Mouse (Mus musculus): ENCODE measurements around the gene Lep. TPM values are rescaled to one million over a fixed set of nuclear protein-coding genes. Genes with fewer than 3 reads are reported as not detected.

Gene Lep
- polyA plus RNA-seq, 1 experiment = not detected

DNA sequence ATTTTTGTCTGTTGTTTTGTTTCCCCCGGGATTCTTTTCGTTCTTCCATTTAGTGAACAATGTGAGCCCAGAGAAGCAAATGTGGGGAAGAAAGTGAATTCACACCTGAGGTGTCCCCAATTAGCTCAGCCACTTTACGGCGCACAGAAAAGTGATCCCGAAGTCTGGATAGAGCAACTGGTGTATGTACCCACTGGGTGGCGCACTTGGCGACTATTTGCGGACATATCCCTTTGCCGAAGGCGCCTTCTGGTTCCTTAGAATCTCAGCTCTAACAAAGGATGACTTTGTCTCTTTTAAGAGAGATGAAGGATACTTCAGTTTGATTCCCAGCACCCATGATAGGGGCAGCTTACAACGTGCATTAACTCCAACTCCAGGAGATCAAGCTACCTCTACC lies 32.9 kb downstream of the Lep start:
- no peak for TF ChIP-seq CTCF (IDR thresholded peaks at IDR 0.05; ENCODE audit: insufficient read depth, low read depth, low read length)
- no peak for TF ChIP-seq POLR2A (IDR thresholded peaks at IDR 0.05; ENCODE audit: insufficient read depth, low read depth, low read length)
- Histone ChIP-seq H3K27ac (ENCODE audit: insufficient read depth, low read depth, low read length) (no peak overlapping the region), H3K4me3 (ENCODE audit: insufficient read depth, low read depth, low read length) (no peak overlapping the region), H3K4me1 (ENCODE audit: control insufficient read depth, insufficient read depth, low read length) (no peaks in the 10 kb centered on the region)
- WGBS = 62% methylated on average over 11 of the region's 11 CpGs

DNA sequence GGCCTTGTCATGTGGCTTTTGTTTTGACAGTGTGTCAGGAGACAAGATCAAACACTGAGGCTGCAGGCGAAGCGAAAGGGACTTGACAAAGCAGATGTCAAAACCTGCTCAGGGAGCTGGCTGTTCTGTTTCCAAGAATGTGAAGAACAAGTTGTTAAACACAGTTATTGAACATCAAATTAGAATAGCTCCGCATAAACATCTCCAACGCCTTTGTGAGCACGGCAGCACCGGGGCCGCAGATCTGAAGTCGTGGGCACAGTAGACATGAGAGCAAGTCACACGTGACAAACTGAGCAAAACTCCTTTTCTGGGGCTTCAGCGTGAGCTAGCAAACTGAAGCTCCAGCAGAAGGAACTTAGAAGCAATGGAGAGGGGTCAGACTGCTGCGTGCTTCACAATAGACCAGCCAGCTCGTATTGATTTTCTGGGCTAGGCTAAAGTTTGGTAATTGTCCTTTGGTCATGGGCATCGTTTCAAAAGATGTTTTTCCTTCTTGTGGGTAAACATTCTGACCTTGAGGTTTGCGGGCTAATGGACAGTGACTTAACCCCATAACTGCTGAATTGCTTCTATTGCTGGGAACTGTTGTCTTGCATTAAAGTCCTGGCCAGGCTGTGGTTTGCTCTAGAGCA lies 39.6 kb downstream of the Lep start:
- Histone ChIP-seq H3K4me1 (ENCODE audit: control insufficient read depth, insufficient read depth, low read length) (peaks cover 5% of the 10 kb centered on the region), H3K27ac (ENCODE audit: insufficient read depth, low read depth, low read length) (no peak overlapping the region), H3K4me3 (ENCODE audit: insufficient read depth, low read depth, low read length) (no peak overlapping the region)
- 42% methylated on average over 14 of the region's 14 CpGs for WGBS
- no peak for TF ChIP-seq POLR2A (IDR thresholded peaks at IDR 0.05; ENCODE audit: insufficient read depth, low read depth, low read length)

DNA sequence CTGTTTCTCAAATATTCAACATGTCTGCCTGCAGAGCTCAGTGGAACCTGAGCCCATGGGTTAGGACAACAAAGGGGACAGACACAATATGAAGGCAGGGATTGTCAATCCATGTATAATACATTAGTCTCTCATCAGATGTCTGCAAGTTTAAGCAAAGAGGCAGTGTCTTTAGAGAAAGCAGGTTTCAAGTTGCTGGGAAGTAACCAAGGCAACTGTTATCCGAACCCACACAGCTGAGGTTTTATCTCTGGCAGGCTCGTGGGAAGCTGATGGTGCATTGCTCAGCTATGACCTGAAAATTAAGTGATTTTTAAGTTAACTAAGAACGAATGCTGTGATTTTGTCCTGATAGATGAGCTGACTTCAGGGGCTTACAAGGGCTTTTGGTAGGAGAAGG lies 40.4 kb downstream of the Lep start:
- no peak for TF ChIP-seq CTCF (IDR thresholded peaks at IDR 0.05; ENCODE audit: insufficient read depth, low read depth, low read length)
- TF ChIP-seq POLR2A (IDR thresholded peaks at IDR 0.05; ENCODE audit: insufficient read depth, low read depth, low read length) = no peak
- Histone ChIP-seq H3K4me1 (ENCODE audit: control insufficient read depth, insufficient read depth, low read length) (peaks cover 5% of the 10 kb centered on the region), H3K27ac (ENCODE audit: insufficient read depth, low read depth, low read length) (peak overlapping the region; percentile 15; the same call in 1 of the 2 replicates), H3K4me3 (ENCODE audit: insufficient read depth, low read depth, low read length) (no peak overlapping the region)
- WGBS = 29% methylated on average over 3 of the region's 3 CpGs

DNA sequence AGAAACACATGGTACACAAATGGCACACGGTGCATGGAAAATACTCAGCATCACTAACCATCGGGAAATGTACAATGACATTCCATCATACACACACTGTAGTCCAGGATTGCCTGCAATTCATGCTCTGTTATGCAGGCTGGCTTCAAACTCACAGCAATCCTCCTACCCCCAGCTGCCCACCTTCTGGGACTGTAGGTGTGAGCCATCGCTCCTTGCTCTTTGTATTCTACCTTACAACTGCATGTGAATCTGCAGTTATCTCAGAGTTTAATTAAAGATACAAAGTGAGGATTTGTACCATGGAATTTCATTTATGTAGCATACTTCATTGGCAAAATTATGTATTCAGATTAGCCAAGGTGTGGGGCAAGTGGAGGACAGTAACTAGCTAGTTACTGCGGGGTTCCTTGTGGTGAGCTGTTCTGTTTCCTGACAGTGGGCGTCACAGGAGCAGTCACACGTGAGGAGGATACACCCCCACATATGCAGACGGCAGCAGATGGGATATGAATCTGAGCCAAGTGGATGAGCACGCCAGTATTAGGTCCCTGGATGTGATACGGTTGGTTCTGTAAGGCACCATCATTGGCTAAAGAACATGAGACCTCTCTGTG lies 41.3 kb downstream of the Lep start:
- H3K4me3 ChIP-seq (ENCODE audit: insufficient read depth, low read depth, low read length) = no peak overlapping the region
- H3K27ac ChIP-seq (ENCODE audit: insufficient read depth, low read depth, low read length) = no peak overlapping the region
- WGBS = 54% methylated on average over 9 of the region's 9 CpGs
- peaks cover 7% of the 10 kb centered on the region for H3K4me1 ChIP-seq (ENCODE audit: control insufficient read depth, insufficient read depth, low read length)
- TF ChIP-seq CTCF (IDR thresholded peaks at IDR 0.05; ENCODE audit: insufficient read depth, low read depth, low read length) (no peak), POLR2A (IDR thresholded peaks at IDR 0.05; ENCODE audit: insufficient read depth, low read depth, low read length) (no peak)

DNA sequence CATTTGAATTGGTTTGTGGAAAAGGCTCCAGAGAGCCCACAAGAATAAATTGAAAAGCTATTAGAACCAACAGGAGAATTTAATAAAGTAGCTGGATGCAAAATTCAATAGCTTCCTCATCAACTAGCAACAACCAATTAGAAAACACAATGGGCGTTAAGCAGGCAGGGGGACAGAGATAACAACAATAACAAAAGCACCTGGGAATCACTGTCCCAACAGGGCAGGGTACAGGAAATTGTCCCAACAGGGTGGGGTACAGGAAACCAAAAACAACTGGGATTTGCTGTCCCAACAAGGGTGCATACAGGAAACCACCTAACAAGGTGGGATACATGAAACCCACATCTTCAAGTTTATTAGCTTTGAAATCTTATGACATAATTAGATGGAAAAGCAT lies 48.4 kb downstream of the Lep start:
- TF ChIP-seq POLR2A (IDR thresholded peaks at IDR 0.05; ENCODE audit: insufficient read depth, low read depth, low read length) (no peak), CTCF (IDR thresholded peaks at IDR 0.05; ENCODE audit: insufficient read depth, low read depth, low read length) (no peak)
- Histone ChIP-seq H3K4me1 (ENCODE audit: control insufficient read depth, insufficient read depth, low read length) (peaks cover 2% of the 10 kb centered on the region; the same call in 1 of the 2 replicates), H3K4me3 (ENCODE audit: insufficient read depth, low read depth, low read length) (no peak overlapping the region), H3K27ac (ENCODE audit: insufficient read depth, low read depth, low read length) (no peak overlapping the region)
- 90% methylated on average over 1 of the region's 1 CpGs for WGBS

DNA sequence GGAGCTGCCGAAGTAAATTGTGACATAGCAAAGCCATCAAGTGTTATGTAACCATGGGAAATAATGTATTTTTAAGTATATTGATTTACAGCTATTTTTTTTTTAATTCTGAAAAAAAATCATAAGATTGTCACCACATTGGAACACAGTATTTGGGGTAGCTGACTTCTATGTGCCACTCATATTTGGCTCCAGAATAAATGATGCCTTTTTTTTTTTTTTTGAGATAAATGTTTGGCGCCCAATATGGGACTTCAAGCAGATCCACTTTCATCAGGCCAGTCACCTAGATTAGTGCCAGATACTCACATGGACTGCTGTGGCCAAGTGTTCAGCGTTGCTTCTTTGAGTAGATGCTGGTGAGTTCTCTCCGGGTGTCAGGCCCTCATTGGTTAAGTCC lies 51.5 kb downstream of the Lep start:
- no peaks in the 10 kb centered on the region for H3K4me1 ChIP-seq (ENCODE audit: control insufficient read depth, insufficient read depth, low read length)
- no peak for TF ChIP-seq POLR2A (IDR thresholded peaks at IDR 0.05; ENCODE audit: insufficient read depth, low read depth, low read length)
- TF ChIP-seq CTCF (IDR thresholded peaks at IDR 0.05; ENCODE audit: insufficient read depth, low read depth, low read length) = no peak
- H3K27ac ChIP-seq (ENCODE audit: insufficient read depth, low read depth, low read length) = no peak overlapping the region
- WGBS = 92% methylated on average over 4 of the region's 4 CpGs
- no peak overlapping the region for H3K4me3 ChIP-seq (ENCODE audit: insufficient read depth, low read depth, low read length)

DNA sequence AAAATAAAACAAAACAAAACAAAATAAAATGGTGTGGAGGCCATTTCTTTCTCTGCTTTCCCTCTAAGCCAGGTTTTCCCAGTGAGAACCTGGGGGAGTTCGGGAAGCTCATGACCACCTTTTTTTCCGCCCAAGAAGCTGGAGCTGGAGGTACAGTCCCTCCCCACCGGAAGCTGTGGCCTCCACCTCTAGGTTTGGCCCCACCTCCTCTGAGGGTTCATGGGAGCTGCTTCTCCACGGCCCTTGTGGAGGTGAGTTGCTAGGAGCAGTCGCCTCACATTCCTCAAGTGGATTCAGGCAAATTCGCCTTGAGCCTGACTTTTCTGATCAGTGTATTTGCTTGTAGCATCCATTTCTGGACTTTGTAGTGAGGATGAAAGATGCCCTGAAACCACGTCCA lies 55.7 kb downstream of the Lep start:
- WGBS = 82% methylated on average over 7 of the region's 7 CpGs
- Histone ChIP-seq H3K4me1 (ENCODE audit: control insufficient read depth, insufficient read depth, low read length) (peaks cover 2% of the 10 kb centered on the region; the same call in 1 of the 2 replicates), H3K4me3 (ENCODE audit: insufficient read depth, low read depth, low read length) (no peak overlapping the region), H3K27ac (ENCODE audit: insufficient read depth, low read depth, low read length) (no peak overlapping the region)
- no peak for TF ChIP-seq CTCF (IDR thresholded peaks at IDR 0.05; ENCODE audit: insufficient read depth, low read depth, low read length)
- no peak for TF ChIP-seq POLR2A (IDR thresholded peaks at IDR 0.05; ENCODE audit: insufficient read depth, low read depth, low read length)

DNA sequence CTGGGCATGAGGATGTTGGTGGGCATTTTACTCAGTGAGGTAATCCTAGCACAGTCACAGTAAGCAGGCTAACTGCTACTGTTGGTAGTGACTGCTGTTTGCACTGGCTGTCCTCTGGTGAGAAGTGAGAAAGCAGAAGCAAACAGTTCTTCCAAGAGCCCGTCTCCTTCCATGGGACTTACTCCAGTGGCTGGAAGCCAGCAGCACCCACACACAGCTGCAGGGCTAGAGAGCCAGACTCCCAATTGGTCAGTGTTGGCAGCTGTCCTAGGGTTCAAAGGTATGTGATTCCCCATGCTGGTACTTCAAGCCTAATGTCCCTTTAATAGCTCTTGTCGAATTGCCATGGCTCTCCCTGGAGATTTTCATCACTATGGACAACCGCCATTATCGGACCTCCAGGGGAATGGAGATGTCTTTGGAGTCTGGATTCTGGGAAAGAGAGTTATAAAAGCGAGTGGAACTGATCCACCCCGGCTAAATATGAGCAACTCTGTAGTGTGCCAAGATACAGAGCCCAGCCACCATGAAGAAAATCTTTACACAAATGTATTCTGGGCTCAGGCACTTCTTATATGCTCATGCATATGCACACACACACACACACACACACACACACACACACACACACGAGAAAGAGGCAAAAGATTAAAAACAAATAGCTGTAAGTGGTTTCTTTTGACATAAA lies 57.5 kb downstream of the Lep start:
- WGBS = 34% methylated on average over 7 of the region's 7 CpGs
- Histone ChIP-seq H3K27ac (ENCODE audit: insufficient read depth, low read depth, low read length) (no peak overlapping the region), H3K4me1 (ENCODE audit: control insufficient read depth, insufficient read depth, low read length) (peaks cover 2% of the 10 kb centered on the region; the same call in 1 of the 2 replicates), H3K4me3 (ENCODE audit: insufficient read depth, low read depth, low read length) (no peak overlapping the region)
- TF ChIP-seq POLR2A (IDR thresholded peaks at IDR 0.05; ENCODE audit: insufficient read depth, low read depth, low read length) = no peak
- no peak for TF ChIP-seq CTCF (IDR thresholded peaks at IDR 0.05; ENCODE audit: insufficient read depth, low read depth, low read length)

DNA sequence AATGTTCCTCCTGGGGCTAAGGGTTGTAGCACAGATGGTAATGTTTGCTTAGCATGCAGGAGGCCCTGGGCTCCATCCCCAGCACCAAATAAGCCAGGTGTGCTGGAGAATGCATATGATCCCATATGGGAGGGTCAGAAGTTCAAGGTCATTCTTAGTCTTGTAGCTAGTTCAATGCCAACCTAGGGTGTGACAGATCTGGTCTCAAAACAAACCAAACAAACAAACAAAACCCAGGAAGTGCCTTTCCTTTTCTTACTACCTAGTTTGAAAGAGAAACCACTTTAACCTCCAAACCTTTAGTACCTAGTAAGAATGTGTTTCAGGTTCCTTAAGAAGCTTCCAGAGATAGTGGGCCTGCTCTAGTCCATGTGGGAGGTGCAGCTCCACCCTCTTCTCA lies 58.2 kb downstream of the Lep start:
- peaks cover 2% of the 10 kb centered on the region; the same call in 1 of the 2 replicates for H3K4me1 ChIP-seq (ENCODE audit: control insufficient read depth, insufficient read depth, low read length)
- TF ChIP-seq CTCF (IDR thresholded peaks at IDR 0.05; ENCODE audit: insufficient read depth, low read depth, low read length) (no peak), POLR2A (IDR thresholded peaks at IDR 0.05; ENCODE audit: insufficient read depth, low read depth, low read length) (no peak)
- no peak overlapping the region for H3K4me3 ChIP-seq (ENCODE audit: insufficient read depth, low read depth, low read length)
- no peak overlapping the region for H3K27ac ChIP-seq (ENCODE audit: insufficient read depth, low read depth, low read length)
